Mouse (Mus musculus): ENCODE results near the gene Atad1. TPM values are rescaled to one million over a fixed set of nuclear protein-coding genes. Genes with fewer than 3 reads are reported as not detected.
A peak's percentile ranks its signal among the peaks of the same experiment; 100 is the strongest.
"Not testable (repeated sequence)": the region's sequence is repeated elsewhere in the genome, so short reads cannot be mapped to it uniquely, and the experiment has no call there.

The Atad1 gene
- polyA plus RNA-seq, 1 experiment from 2014 or later: 49.6 TPM

DNA sequence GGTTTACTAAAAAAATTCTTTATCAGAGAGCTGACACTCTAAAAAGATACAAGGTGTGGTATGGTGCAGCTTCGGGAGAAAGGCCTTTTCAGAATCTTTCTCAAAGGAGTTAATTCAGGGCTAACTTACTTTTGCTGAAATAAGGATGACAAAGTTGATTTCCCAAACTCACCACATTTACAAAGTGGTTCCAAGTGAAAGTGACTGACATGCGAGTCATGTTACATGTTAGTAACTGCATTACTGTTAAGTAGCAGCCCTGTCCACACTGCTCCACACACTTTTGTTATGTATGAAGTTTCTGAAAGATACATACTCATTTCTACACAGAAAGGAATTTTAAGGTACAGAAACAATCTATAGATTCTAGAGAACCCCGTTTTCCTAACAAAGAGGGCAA lies 63.8 kb downstream of the Atad1 start:
- H3K27me3 ChIP-seq (replicated peaks; ENCODE audit: control insufficient read depth, insufficient read depth, low read length): no peaks in the 10 kb centered on the region
- H3K27ac ChIP-seq (ENCODE audit: low read depth, low read length): no peak overlapping the region
- no peak for TF ChIP-seq CTCF (IDR thresholded peaks at IDR 0.05; ENCODE audit: low read depth)
- WGBS: 88% methylated on average over 3 of the region's 3 CpGs
- no peak overlapping the region for H3K4me3 ChIP-seq (ENCODE audit: low read depth, low read length)
- no peaks in the 10 kb centered on the region for H3K4me1 ChIP-seq (replicated peaks; ENCODE audit: control insufficient read depth, insufficient read depth, low read length)
- no peaks in the 10 kb centered on the region for H3K9me3 ChIP-seq (ENCODE audit: control insufficient read depth)
- no peak overlapping the region for H3K9ac ChIP-seq (ENCODE audit: low read depth, low read length)
- peaks cover 28% of the 10 kb centered on the region for H3K36me3 ChIP-seq (ENCODE audit: control insufficient read depth, insufficient read depth)
- H3K4me2 ChIP-seq (replicated peaks; ENCODE audit: low read depth): no peak overlapping the region
- ATAC-seq: no peak

DNA sequence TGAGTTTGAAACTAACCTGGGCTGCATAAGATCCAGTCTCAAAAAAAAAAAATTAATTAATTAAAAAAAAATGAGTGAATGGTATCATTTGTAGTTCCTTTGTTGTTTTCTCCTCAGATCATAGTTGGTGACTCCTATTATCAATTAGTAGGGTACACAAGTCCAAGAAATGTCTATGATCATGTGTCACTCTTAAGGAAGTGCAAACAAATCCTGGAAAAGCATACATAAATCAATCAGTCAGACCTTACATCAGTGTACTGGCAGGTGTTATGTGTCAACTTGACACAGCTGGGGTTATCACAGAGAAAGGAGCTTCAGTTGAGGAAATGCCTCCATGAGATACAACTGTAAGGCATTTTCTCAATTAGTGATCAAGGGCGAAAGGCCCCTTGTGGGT lies 71.8 kb downstream of the Atad1 start:
- not testable (repeated sequence) for H3K4me2 ChIP-seq (replicated peaks; ENCODE audit: low read depth); H3K9ac ChIP-seq (ENCODE audit: low read depth, low read length); H3K9me3 ChIP-seq (ENCODE audit: control insufficient read depth); H3K27me3 ChIP-seq (replicated peaks; ENCODE audit: control insufficient read depth, insufficient read depth, low read length); H3K27ac ChIP-seq (ENCODE audit: low read depth, low read length); H3K4me3 ChIP-seq (ENCODE audit: low read depth, low read length); H3K4me1 ChIP-seq (replicated peaks; ENCODE audit: control insufficient read depth, insufficient read depth, low read length)
- WGBS: 86% methylated on average over 1 of the region's 1 CpGs
- H3K36me3 ChIP-seq (ENCODE audit: control insufficient read depth, insufficient read depth): peaks cover 15% of the 10 kb centered on the region; the same call in 1 of the 2 replicates
- peak; percentile 58 for ATAC-seq

DNA sequence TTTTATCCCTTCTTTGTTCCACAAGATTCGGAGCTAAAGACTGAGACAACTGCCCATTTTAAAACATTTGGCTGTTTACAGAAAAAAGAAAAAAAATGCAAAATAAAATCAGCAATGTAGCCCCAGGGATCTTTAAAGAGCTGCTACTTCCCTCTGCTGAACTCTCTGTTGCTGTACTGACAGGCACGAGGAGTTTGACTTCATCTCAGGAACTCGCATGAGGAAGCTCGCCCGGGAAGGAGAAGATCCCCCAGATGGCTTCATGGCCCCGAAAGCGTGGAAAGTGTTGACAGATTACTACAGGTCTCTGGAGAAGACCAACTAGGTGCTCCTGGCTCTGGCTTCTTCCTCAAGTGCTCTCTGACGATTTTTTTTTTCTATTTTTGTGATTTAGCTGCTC lies 74.3 kb downstream of the Atad1 start:
- no peaks in the 10 kb centered on the region for H3K4me1 ChIP-seq (replicated peaks; ENCODE audit: control insufficient read depth, insufficient read depth, low read length)
- peaks cover 10% of the 10 kb centered on the region; the same call in 1 of the 2 replicates for H3K36me3 ChIP-seq (ENCODE audit: control insufficient read depth, insufficient read depth)
- no peak overlapping the region for H3K4me2 ChIP-seq (replicated peaks; ENCODE audit: low read depth)
- H3K4me3 ChIP-seq (ENCODE audit: low read depth, low read length): no peak overlapping the region
- TF ChIP-seq CTCF (IDR thresholded peaks at IDR 0.05; ENCODE audit: low read depth): no peak
- no peaks in the 10 kb centered on the region for H3K9me3 ChIP-seq (ENCODE audit: control insufficient read depth)
- WGBS: 83% methylated on average over 8 of the region's 8 CpGs
- no peak for ATAC-seq
- H3K9ac ChIP-seq (ENCODE audit: low read depth, low read length): no peak overlapping the region
- no peaks in the 10 kb centered on the region for H3K27me3 ChIP-seq (replicated peaks; ENCODE audit: control insufficient read depth, insufficient read depth, low read length)
- H3K27ac ChIP-seq (ENCODE audit: low read depth, low read length): no peak overlapping the region

GRCm38 (mm10) chr19:32662936-32663335 lies 76.7 kb downstream of the Atad1 start:
- peak; percentile 75 for ATAC-seq

GRCm38 (mm10) chr19:32659346-32659745 lies 80.2 kb downstream of the Atad1 start:
- Histone ChIP-seq H3K27me3 (replicated peaks; ENCODE audit: control insufficient read depth, insufficient read depth, low read length) (no peaks in the 10 kb centered on the region), H3K4me3 (ENCODE audit: low read depth, low read length) (no peak overlapping the region), H3K4me2 (replicated peaks; ENCODE audit: low read depth) (no peak overlapping the region), H3K27ac (ENCODE audit: low read depth, low read length) (no peak overlapping the region), H3K9me3 (ENCODE audit: control insufficient read depth) (no peaks in the 10 kb centered on the region), H3K36me3 (ENCODE audit: control insufficient read depth, insufficient read depth) (0 out of 2 replicates have a peak, but pooled peaks cover 2% of the 10 kb centered on the region), H3K4me1 (replicated peaks; ENCODE audit: control insufficient read depth, insufficient read depth, low read length) (no peaks in the 10 kb centered on the region), H3K9ac (ENCODE audit: low read depth, low read length) (no peak overlapping the region)
- ATAC-seq: no peak
- no peak for TF ChIP-seq CTCF (IDR thresholded peaks at IDR 0.05; ENCODE audit: low read depth)
- 65% methylated on average over 5 of the region's 5 CpGs for WGBS

More at GRCm38 (mm10) chr19:32662936-32663335, 76.7 kb downstream of the Atad1 start:
- no peak overlapping the region for H3K9ac ChIP-seq (ENCODE audit: low read depth, low read length)
- H3K27me3 ChIP-seq (replicated peaks; ENCODE audit: control insufficient read depth, insufficient read depth, low read length): no peaks in the 10 kb centered on the region
- H3K9me3 ChIP-seq (ENCODE audit: control insufficient read depth): no peaks in the 10 kb centered on the region
- no peak overlapping the region for H3K4me2 ChIP-seq (replicated peaks; ENCODE audit: low read depth)
- peaks cover 10% of the 10 kb centered on the region; the same call in 1 of the 2 replicates for H3K36me3 ChIP-seq (ENCODE audit: control insufficient read depth, insufficient read depth)
- TF ChIP-seq CTCF (IDR thresholded peaks at IDR 0.05; ENCODE audit: low read depth): no peak
- WGBS: 51% methylated on average over 6 of the region's 6 CpGs
- no peaks in the 10 kb centered on the region for H3K4me1 ChIP-seq (replicated peaks; ENCODE audit: control insufficient read depth, insufficient read depth, low read length)
- no peak overlapping the region for H3K4me3 ChIP-seq (ENCODE audit: low read depth, low read length)
- H3K27ac ChIP-seq (ENCODE audit: low read depth, low read length): 0 out of 2 replicates have a peak overlapping the region, but pooled peaks have one; percentile 21

DNA sequence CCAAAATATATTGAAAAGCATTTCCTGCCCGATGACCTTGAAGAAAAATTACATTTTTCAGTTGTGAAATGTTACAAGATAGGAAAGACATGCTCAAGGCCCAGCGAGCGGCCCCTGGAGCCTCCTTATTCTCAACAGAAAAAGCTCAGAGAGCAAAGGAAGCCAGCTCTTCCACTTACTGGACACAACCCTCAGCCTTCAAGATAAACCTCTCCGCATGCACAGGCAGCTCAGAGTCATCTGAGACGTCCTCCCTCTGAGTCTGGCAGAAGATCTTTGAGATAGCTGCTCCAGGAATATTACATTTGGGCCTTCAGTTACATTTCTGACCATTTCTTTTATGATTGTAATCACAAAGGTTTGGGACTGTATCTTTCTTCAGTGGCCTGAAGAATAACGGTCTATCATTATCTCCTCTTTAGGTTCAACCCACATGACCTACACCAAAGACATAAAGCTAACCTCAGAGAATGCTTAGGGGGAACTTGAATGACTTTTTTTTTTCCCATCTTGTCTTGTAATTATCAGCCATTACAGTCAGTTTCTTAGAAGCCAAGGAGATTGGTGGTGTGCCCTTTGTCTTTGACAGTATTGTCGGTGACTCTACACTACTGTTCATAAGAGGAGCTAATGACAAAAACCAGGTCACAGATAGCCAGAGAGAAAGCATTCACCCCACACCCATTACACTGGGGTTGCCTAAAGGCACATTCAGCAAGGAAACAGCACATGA lies 85.8 kb downstream of the Atad1 start:
- Histone ChIP-seq H3K36me3 (ENCODE audit: control insufficient read depth, insufficient read depth) (no peaks in the 10 kb centered on the region), H3K4me2 (replicated peaks; ENCODE audit: low read depth) (no peak overlapping the region), H3K27me3 (replicated peaks; ENCODE audit: control insufficient read depth, insufficient read depth, low read length) (no peaks in the 10 kb centered on the region), H3K4me3 (ENCODE audit: low read depth, low read length) (no peak overlapping the region), H3K9me3 (ENCODE audit: control insufficient read depth) (no peaks in the 10 kb centered on the region), H3K9ac (ENCODE audit: low read depth, low read length) (no peak overlapping the region), H3K4me1 (replicated peaks; ENCODE audit: control insufficient read depth, insufficient read depth, low read length) (no peaks in the 10 kb centered on the region), H3K27ac (ENCODE audit: low read depth, low read length) (no peak overlapping the region)
- no peak for ATAC-seq
- no peak for TF ChIP-seq CTCF (IDR thresholded peaks at IDR 0.05; ENCODE audit: low read depth)
- 79% methylated on average over 7 of the region's 7 CpGs for WGBS
